Mouse (Mus musculus) kidney, embryonic 15.5 days (tissue): ENCODE measurements around the gene Rundc3a. TPM values are rescaled to one million over a fixed set of nuclear protein-coding genes. Genes with fewer than 3 reads are reported as not detected.

Source experiments
- ATAC-seq: fragments of 200-750 bp; cut with Nextera tagmentation; replicated peaks from 2 replicates; pipeline ENCODE4 v1.8.0; 2017; ENCODE audit warnings: moderate TSS enrichment; ENCODE audit not compliant: low FRiP score
- H3K27ac ChIP-seq: fragments of 300-500 bp; sonication (generic); 2 replicates; pipeline ENCODE4 v1.5.1; 2015; ENCODE audit warnings: mild to moderate bottlenecking, inconsistent platforms
- H3K27me3 ChIP-seq: fragments of 300-500 bp; sonication (generic); 2 replicates; pipeline ENCODE4 v1.6.1; 2015; ENCODE audit warnings: inconsistent platforms
- H3K36me3 ChIP-seq: fragments of 300-500 bp; sonication (generic); 2 replicates; pipeline ENCODE4 v1.6.1; 2015; ENCODE audit warnings: inconsistent platforms
- H3K4me1 ChIP-seq: fragments of 300-500 bp; sonication (generic); 2 replicates; pipeline ENCODE4 v1.6.1; 2015; ENCODE audit warnings: inconsistent platforms
- H3K4me2 ChIP-seq: fragments of 300-500 bp; sonication (generic); 2 replicates; pipeline ENCODE4 v1.6.1; 2015; ENCODE audit warnings: moderate library complexity, mild to moderate bottlenecking, inconsistent platforms
- H3K4me3 ChIP-seq: fragments of 300-500 bp; sonication (generic); replicated peaks from 2 replicates; pipeline ENCODE4 v1.5.1; 2015; ENCODE audit warnings: mild to moderate bottlenecking, inconsistent platforms
- H3K9ac ChIP-seq: fragments of 300-500 bp; sonication (generic); 2 replicates; pipeline ENCODE4 v1.6.1; 2015; ENCODE audit warnings: mild to moderate bottlenecking, inconsistent platforms
- H3K9me3 ChIP-seq: fragments of 300-500 bp; sonication (generic); replicated peaks from 2 replicates; pipeline ENCODE4 v1.6.1; 2016; ENCODE audit warnings: inconsistent platforms
- WGBS: fragments of 180-500 bp; shearing (Covaris S2); methylation state at CpG from one replicate; pipeline ENCODE4 v1.1.7; 2015; ENCODE audit warnings: mixed read lengths; 5-methylcytosine and 5-hydroxymethylcytosine counted together
- polyA plus RNA-seq: library from polyadenylated mRNA; unstranded; fragments of >200 nt; fragmentation: Nextera tagmentation; extraction: Ambion mirVana; gene quantifications from 2 replicates; pipeline ENCODE4 v1.2.1, GENCODE M21; 2015

Gene Rundc3a
- polyA plus RNA-seq, 1 experiment from 2014 or later = 4.9 TPM

GRCm38 (mm10) chr11:102434406-102434805 lies 41.2 kb downstream of the Rundc3a start:
- 0 out of 2 replicates have a peak, but pooled peaks cover 3% of the 10 kb centered on the region for H3K27me3 ChIP-seq
- no peak overlapping the region for H3K4me2 ChIP-seq
- no peaks in the 10 kb centered on the region for H3K9me3 ChIP-seq
- no peak overlapping the region for H3K4me3 ChIP-seq
- peaks cover 54% of the 10 kb centered on the region for H3K36me3 ChIP-seq
- no peak overlapping the region for H3K9ac ChIP-seq
- H3K4me1 ChIP-seq = peaks cover 54% of the 10 kb centered on the region
- no peak overlapping the region for H3K27ac ChIP-seq
- 16% methylated on average over 7 of the region's 7 CpGs for WGBS
- ATAC-seq = no peak

DNA sequence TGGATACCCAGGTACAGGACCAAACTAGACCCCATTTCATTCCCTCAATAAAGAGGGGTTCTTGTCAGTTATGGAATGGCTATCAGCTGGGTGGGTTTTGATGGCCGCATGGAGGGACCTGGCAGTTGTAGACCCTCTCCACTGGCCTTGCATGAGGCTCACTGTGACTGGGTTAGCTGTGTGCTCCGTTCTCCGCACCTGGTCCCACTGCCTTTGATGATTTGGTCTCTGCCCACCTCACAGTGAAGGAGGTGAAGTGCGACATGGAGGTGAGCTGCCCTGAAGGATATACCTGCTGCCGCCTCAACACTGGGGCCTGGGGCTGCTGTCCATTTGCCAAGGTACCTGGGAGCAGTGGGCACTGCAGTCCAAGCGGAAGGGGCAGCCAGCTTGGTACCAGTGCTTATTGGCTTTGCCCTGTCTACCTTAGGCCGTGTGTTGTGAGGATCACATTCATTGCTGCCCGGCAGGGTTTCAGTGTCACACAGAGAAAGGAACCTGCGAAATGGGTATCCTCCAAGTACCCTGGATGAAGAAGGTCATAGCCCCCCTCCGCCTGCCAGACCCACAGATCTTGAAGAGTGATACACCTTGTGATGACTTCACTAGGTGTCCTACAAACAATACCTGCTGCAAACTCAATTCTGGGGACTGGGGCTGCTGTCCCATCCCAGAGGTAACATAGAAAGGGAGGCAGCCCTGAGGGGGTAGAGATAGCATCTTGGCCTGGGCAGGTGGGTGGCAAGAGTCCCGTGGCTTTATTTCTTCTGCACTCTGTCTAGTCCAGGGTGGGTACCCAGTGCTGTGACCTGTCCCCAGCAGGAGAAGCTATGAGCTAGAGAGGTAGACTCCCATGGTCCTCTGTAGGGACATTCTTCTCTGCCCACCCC lies 41.9 kb downstream of the Rundc3a start:
- Histone ChIP-seq H3K4me1 (peaks cover 48% of the 10 kb centered on the region), H3K4me3 (no peak overlapping the region)

DNA sequence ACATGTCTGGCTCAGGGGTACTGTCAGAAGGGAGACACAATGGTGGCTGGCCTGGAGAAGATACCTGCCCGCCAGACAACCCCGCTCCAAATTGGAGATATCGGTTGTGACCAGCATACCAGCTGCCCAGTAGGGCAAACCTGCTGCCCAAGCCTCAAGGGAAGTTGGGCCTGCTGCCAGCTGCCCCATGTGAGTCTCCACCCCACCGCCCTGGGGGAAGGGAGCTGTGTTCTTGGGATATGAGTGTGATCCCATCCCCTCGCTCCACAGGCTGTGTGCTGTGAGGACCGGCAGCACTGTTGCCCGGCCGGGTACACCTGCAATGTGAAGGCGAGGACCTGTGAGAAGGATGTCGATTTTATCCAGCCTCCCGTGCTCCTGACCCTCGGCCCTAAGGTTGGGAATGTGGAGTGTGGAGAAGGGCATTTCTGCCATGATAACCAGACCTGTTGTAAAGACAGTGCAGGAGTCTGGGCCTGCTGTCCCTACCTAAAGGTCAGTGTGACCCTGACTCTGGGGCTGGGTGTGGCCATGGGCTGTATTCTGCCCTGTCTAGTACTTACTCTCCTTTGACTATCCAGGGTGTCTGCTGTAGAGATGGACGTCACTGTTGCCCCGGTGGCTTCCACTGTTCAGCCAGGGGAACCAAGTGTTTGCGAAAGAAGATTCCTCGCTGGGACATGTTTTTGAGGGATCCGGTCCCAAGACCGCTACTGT lies 42.7 kb downstream of the Rundc3a start:
- ATAC-seq = no peak

More for the DNA sequence above, 41.9 kb downstream of the Rundc3a start:
- no peak for ATAC-seq
- no peak overlapping the region for H3K9ac ChIP-seq
- H3K9me3 ChIP-seq = no peaks in the 10 kb centered on the region
- WGBS = 89% methylated on average over 11 of the region's 11 CpGs
- H3K27me3 ChIP-seq = 0 out of 2 replicates have a peak, but pooled peaks cover 3% of the 10 kb centered on the region
- H3K36me3 ChIP-seq = peaks cover 60% of the 10 kb centered on the region
- H3K4me2 ChIP-seq = no peak overlapping the region
- H3K27ac ChIP-seq = no peak overlapping the region

DNA sequence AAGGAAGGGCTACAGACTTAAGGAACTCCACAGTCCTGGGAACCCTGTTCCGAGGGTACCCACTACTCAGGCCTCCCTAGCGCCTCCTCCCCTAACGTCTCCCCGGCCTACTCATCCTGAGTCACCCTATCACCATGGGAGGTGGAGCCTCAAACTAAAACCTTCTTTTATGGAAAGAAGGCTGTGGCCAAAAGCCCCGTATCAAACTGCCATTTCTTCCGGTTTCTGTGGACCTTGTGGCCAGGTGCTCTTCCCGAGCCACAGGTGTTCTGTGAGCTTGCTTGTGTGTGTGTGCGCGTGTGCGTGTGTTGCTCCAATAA lies 43.2 kb downstream of the Rundc3a start:
- no peak overlapping the region for H3K4me3 ChIP-seq
- H3K9me3 ChIP-seq = no peaks in the 10 kb centered on the region
- no peak for ATAC-seq
- H3K4me1 ChIP-seq = peaks cover 46% of the 10 kb centered on the region
- H3K27ac ChIP-seq = no peak overlapping the region
- 0 out of 2 replicates have a peak, but pooled peaks cover 3% of the 10 kb centered on the region for H3K27me3 ChIP-seq
- WGBS = 85% methylated on average over 10 of the region's 10 CpGs
- no peak overlapping the region for H3K4me2 ChIP-seq
- H3K9ac ChIP-seq = no peak overlapping the region
- peaks cover 74% of the 10 kb centered on the region for H3K36me3 ChIP-seq

More for the DNA sequence above, 42.7 kb downstream of the Rundc3a start:
- H3K9ac ChIP-seq = no peak overlapping the region
- no peaks in the 10 kb centered on the region for H3K9me3 ChIP-seq
- H3K27ac ChIP-seq = no peak overlapping the region
- peaks cover 69% of the 10 kb centered on the region for H3K36me3 ChIP-seq
- H3K27me3 ChIP-seq = 0 out of 2 replicates have a peak, but pooled peaks cover 3% of the 10 kb centered on the region
- no peak overlapping the region for H3K4me3 ChIP-seq
- H3K4me2 ChIP-seq = no peak overlapping the region
- WGBS = 88% methylated on average over 18 of the region's 18 CpGs
- H3K4me1 ChIP-seq = peaks cover 48% of the 10 kb centered on the region

GRCm38 (mm10) chr11:102437120-102438061 lies 44.2 kb downstream of the Rundc3a start:
- Histone ChIP-seq H3K4me2 (peak overlapping the region; percentile 91), H3K9me3 (no peaks in the 10 kb centered on the region), H3K27me3 (0 out of 2 replicates have a peak, but pooled peaks cover 3% of the 10 kb centered on the region), H3K4me3 (peak overlapping the region; percentile 44), H3K9ac (peak overlapping the region; percentile 53), H3K27ac (peak overlapping the region; percentile 48), H3K36me3 (peaks cover 83% of the 10 kb centered on the region), H3K4me1 (peaks cover 38% of the 10 kb centered on the region)
- peak; percentile 24 for ATAC-seq
- WGBS = 13% methylated on average over 84 of the region's 87 CpGs

DNA sequence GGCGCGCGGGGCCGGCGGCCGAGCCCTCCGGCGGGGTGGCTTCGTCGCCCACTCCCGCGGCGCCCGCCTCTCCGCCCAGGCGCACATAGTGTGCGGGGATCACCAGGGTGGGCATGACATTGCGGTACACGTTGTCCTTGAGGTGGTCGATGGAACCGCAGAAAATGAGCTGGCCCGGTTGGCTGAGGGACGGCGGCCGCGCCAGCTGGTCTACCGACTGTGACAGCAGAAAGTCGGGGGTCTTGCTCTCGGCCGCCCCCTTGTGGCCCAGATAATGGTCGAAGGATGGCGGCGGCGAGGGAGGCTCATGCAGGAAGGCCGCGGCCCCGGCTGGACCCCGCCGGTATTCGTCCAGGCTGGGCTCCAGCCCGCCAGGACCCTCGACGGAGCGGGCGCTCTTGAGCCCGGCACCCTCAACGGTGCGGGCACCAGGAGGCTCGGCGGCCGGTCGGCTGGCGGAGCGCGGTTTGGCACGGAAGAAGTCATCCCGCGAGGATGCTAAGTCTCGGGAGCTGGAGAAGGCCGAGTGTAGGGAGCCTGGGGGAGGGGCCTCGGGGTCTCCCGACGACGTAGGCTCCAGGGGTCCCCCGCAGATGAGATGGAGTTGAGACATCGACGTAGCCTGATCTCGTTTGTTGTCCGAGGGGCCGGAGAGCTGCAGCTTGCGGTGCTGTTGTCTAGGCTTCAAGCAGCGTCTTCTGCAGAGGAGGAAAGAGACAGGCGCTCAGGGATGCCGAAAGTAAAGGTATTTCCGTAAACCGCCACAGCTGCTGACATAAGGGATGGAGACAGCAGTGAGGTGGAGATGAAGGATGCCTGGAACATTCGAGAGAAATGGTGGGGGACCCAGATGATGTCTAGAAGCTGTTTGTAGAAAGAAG lies 45.2 kb downstream of the Rundc3a start:
- H3K9me3 ChIP-seq = no peaks in the 10 kb centered on the region
- peak overlapping the region; percentile 48; the same call in 1 of the 2 replicates for H3K27ac ChIP-seq
- H3K4me2 ChIP-seq = peak overlapping the region; percentile 91
- H3K9ac ChIP-seq = peak overlapping the region; percentile 53
- H3K36me3 ChIP-seq = peaks cover 89% of the 10 kb centered on the region
- 13% methylated on average over 77 of the region's 77 CpGs for WGBS
- H3K4me3 ChIP-seq = peak overlapping the region; percentile 44
- 0 out of 2 replicates have a peak, but pooled peaks cover 3% of the 10 kb centered on the region for H3K27me3 ChIP-seq
- peaks cover 32% of the 10 kb centered on the region for H3K4me1 ChIP-seq
- peak; percentile 24; the same call in 1 of the 2 replicates for ATAC-seq

- Histone ChIP-seq H3K27me3 (0 out of 2 replicates have a peak, but pooled peaks cover 3% of the 10 kb centered on the region), H3K27ac (no peak overlapping the region), H3K9ac (no peak overlapping the region), H3K4me3 (no peak overlapping the region), H3K36me3 (peaks cover 87% of the 10 kb centered on the region), H3K4me2 (no peak overlapping the region), H3K9me3 (no peaks in the 10 kb centered on the region), H3K4me1 (peaks cover 40% of the 10 kb centered on the region)
- ATAC-seq = no peak
- WGBS = 82% methylated on average over 14 of the region's 14 CpGs
Measured at GRCm38 (mm10) chr11:102439093-102440082, 46.2 kb downstream of the Rundc3a start.

DNA sequence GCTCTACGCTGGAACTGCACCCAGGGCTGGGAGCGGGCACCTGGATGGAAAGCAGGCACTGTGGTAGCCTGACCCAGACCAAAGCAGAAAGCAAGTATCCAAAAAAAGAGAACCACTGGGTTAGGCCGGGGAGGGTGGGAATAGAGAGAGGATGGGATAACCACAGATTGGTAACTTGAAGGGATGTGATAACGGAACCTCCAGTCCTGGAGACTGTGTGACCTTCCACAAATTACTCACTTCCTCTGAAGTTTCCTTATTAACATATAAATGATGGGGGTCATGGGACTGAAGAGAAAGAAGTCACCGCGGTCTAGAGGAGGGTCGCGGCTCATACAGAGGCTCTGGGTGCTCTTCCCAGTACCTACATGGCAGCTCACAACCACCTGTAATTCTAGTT lies 47.1 kb downstream of the Rundc3a start:
- Histone ChIP-seq H3K4me3 (no peak overlapping the region), H3K36me3 (peaks cover 80% of the 10 kb centered on the region), H3K4me2 (no peak overlapping the region), H3K9ac (no peak overlapping the region), H3K27me3 (0 out of 2 replicates have a peak, but pooled peaks cover 3% of the 10 kb centered on the region), H3K27ac (no peak overlapping the region), H3K9me3 (no peaks in the 10 kb centered on the region), H3K4me1 (peaks cover 49% of the 10 kb centered on the region)
- 86% methylated on average over 8 of the region's 8 CpGs for WGBS
- ATAC-seq = no peak

- WGBS = 88% methylated on average over 3 of the region's 3 CpGs
- Histone ChIP-seq H3K9ac (no peak overlapping the region), H3K27ac (no peak overlapping the region), H3K27me3 (0 out of 2 replicates have a peak, but pooled peaks cover 3% of the 10 kb centered on the region), H3K36me3 (peaks cover 68% of the 10 kb centered on the region), H3K4me3 (no peak overlapping the region), H3K4me1 (peaks cover 56% of the 10 kb centered on the region), H3K9me3 (no peaks in the 10 kb centered on the region), H3K4me2 (no peak overlapping the region)
- no peak for ATAC-seq
Measured at GRCm38 (mm10) chr11:102441434-102441833, 48.2 kb downstream of the Rundc3a start.

- ATAC-seq = no peak
- no peak overlapping the region for H3K4me3 ChIP-seq
- 0 out of 2 replicates have a peak, but pooled peaks cover 3% of the 10 kb centered on the region for H3K27me3 ChIP-seq
- no peaks in the 10 kb centered on the region for H3K9me3 ChIP-seq
- H3K9ac ChIP-seq = no peak overlapping the region
- H3K4me2 ChIP-seq = no peak overlapping the region
- no peak overlapping the region for H3K27ac ChIP-seq
- H3K36me3 ChIP-seq = peaks cover 64% of the 10 kb centered on the region
- WGBS = 87% methylated on average over 6 of the region's 6 CpGs
- H3K4me1 ChIP-seq = peaks cover 58% of the 10 kb centered on the region
Measured at GRCm38 (mm10) chr11:102442089-102442488, 48.9 kb downstream of the Rundc3a start.
